Mouse (Mus musculus) urinary bladder, postnatal 36 days (tissue): ENCODE results near the gene Hmgn2.

Experiments
- DNase-seq, 2 experiments: peaks; one replicate each; pipeline ENCODE4 v3.0.0; 2022; ENCODE audit warnings: low spot score in 2 of 2, mixed read lengths in 1 of 2

The Hmgn2 gene

GRCm38 (mm10) chr4:133978021-133978711 lies 9.7 kb upstream of the Hmgn2 start:
- DNase-seq, result no peak

GRCm38 (mm10) chr4:133971741-133972140 lies 3.3 kb upstream of the Hmgn2 start:
- DNase-seq, result no peak

DNA sequence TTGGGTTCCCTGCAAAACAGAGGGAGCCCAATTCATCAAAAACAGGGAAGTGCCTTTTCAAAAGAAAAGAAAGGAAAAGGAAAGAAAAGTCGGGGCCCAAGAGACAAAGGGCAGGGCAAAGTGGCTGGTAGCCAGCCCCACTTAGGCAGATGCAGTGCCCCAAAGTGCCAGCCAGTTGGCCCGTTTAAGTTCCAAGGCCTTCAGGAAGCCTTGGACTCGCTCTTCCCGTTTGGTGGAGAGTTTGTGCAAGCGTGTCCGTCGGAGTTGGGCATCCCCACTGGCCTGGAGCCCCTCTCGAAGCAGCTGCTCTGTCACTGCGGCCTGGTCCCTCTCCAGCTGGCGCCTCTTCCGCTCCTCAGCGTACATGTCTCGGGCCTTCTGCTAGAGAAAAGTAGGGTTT lies 2.4 kb upstream of the Hmgn2 start:
- no peak for DNase-seq

DNA sequence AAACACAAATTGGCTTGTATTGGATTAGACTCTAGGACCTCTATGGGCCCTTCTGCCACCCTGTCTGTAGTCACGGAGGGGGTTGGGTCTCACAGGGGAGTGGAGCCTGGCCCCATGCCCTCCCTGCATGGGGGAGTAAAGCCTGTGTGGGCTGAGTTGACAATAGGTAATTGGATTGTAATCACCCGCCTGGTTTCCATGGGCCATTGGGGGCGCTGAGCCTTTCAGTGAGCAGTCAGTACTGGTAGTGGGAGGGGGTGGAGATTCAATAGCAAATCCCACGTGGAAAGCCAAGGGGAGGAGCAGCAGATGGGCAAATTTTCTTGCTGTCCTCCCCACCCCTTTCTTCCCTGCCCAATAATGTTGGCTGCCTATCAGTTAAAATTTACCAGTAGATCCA lies 1.7 kb upstream of the Hmgn2 start:
- no peak for DNase-seq

GRCm38 (mm10) chr4:133969114-133969770 lies 792 bp upstream of the Hmgn2 start:
- no peak for DNase-seq

GRCm38 (mm10) chr4:133967866-133968149 lies 642 bp downstream of the Hmgn2 start:
- DNase-seq, result peak; percentile 67 to 83

DNA sequence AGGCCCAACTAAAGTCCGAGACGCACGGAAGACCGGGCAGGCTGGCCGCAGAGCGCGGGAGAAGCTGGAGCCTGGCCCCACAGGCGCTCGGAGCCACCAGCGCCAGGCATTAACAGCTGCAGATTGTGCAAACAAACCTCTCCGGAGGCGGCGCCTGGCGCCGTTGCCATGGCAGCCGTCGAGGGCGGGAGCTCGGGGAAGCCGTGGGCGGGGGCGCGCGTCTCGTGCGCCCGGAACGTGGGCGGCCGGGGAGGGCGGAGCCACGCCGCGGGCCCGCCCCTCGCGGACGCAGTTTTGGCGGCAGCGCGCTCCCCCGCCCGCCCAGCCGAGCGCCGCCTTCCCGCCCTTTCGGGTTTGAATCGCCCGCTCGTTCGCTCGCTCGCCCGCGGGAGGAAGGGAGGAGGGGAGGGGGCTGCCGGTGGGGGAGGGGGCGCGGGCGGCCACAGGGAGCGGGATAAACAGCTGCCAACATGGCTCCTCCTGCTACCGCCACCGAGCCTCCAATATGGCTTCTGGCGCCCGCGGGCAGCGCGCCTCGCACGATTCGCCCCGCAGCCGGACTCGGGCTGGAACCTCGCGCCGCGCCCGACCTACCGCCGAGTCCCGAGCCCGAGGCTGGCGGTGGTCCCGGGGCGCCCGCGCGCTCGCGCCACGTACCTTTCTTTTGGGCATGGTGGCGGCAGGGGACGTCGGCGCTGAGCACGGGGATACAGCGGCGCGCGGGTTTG lies 1.1 kb downstream of the Hmgn2 start:
- peak; percentile 98 for DNase-seq

GRCm38 (mm10) chr4:133966271-133966940 lies 2.0 kb downstream of the Hmgn2 start:
- DNase-seq, result no peak

DNA sequence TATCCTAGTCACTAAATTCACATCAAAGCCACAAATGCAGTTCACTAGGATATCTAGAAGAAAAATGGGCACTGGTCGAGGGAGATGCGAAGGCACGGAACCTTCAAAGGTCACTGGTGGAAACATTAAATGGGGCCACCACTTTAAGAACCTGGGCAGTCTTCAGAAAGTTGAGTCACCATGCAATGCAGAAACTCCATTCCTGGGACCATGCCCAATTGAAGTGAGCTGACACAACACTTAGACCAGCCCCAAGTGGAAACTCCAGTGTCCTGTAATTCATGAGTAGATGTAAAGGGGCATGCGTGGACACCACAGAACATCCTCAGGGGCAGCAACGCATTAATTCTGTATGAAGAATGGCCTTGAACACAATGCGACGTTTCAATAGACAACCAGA lies 5.9 kb downstream of the Hmgn2 start:
- DNase-seq, result no peak

DNA sequence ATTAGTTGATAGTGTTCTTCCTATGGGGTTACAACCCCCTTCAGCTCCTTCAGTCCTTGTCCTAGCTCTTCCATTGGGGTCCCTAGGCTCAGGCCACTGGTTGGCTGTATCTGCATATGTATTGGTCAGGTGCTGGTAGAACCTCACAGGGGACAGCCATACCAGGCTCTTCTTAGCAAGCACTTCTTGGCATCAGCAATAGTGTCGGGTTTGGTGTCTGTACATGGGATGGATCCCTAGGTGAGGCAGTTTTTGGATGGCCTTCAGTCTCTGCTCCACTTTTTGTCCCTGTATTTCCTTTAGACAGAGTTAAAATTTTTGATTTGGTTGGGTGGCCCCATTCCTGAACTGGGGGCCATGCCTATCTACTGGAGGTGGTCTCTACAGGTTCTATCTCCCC lies 9.6 kb downstream of the Hmgn2 start:
- no peak for DNase-seq

DNA sequence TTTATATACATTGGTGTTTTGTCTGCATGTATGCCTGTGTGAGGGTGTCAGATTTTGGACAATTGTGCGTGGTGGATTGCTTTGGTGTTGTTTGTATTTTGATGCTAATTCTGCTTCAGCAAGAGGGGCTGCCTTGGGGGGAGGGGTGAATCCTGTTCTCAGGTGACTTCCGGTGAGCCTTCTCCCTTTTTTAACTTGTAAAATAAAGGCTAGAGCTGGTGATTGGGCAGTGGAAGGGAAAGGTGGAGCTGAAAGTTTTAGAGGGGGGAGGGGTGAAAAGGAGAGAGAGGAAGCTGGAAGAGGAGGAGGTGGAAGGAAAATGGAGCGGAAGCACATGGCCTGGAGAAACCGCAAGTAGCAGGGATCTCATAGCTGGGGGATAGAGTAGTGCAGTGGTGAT lies 12.1 kb downstream of the Hmgn2 start:
- no peak for DNase-seq

DNA sequence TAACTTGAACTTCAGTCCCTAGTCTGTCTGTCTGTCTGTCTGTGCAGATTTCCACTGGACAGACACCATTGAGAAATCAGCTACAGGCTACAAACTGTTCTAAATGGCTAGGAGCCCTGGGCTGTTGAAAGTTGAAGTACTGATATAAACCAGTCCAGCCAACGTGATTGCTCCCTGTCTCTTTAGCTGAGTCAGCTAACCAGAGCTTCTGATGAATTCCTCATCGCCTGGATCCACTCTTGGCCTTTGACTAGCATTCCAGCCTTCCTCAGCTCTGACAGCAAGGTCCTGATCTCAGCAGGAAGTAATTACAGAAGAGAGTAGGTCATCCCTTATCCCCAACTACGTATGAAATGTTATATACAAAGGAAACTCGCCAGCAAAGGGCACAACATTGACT lies 21.7 kb downstream of the Hmgn2 start:
- DNase-seq, result no peak

GRCm38 (mm10) chr4:133943791-133944190 lies 24.7 kb downstream of the Hmgn2 start:
- no peak for DNase-seq

- no peak for DNase-seq
Measured at GRCm38 (mm10) chr4:133942679-133943078, 25.8 kb downstream of the Hmgn2 start.

DNA sequence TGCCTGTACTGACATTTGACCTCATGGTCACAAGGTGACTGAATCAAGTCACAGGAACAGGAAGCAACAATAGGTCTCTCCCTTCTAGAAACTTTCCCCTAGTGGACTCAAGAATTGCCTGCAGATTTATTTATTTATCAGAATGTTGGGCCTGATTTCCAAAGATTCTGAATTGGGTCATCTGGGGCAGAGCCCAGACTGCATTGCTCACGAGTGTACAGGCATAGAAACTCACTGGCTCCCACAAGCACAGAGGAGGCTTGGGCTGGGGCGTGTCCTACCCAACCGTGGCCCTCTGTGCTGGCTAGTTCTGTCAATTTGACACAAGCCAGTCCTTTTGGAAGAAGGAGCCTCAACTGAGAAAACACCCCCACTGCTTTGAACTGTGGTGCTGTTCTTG lies 26.9 kb downstream of the Hmgn2 start:
- DNase-seq, result peak in 1 of 2 experiments; percentile 42

- DNase-seq, result no peak
Measured at GRCm38 (mm10) chr4:133940386-133941260, 27.8 kb downstream of the Hmgn2 start.

DNA sequence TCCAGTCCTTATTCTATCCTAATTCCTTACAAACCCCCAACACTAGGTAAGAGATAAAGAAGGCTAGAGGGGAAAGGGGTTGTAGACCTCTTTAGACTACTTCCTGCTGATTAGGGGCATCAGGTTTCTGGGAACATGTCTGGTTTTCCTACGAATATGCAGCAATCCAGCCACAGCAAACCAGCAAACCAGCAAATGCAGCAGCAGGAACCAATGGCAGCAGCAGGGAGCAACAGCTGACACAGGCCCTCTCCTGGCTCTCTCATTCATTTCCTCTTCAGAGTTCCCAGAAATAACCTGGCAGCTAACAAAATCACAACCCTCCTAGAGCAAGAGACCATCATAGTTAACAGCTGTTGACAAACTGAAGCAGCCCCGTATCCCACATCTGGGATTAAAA lies 30.4 kb downstream of the Hmgn2 start:
- DNase-seq, result no peak

DNA sequence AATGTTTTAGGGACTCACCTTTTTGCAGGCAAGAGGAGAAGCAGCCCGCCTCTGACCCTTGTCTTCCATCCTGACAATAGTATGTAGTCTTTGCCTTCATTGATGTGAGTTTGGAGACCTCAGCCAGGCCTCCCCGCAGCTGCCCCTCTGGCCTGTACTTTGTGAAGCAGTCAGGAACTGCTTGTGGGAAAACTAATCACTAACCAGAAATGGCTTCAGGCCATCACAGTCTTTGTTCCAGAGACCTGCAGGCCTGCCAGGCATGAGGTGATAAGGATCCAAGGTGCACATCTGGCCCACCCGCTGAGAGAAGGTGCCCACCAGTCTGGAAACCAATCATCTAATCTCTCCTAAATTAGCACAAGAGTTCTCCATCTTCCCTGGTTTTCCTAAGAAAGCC lies 36.7 kb downstream of the Hmgn2 start:
- no peak for DNase-seq

GRCm38 (mm10) chr4:133931349-133931748 lies 37.1 kb downstream of the Hmgn2 start:
- no peak for DNase-seq

DNA sequence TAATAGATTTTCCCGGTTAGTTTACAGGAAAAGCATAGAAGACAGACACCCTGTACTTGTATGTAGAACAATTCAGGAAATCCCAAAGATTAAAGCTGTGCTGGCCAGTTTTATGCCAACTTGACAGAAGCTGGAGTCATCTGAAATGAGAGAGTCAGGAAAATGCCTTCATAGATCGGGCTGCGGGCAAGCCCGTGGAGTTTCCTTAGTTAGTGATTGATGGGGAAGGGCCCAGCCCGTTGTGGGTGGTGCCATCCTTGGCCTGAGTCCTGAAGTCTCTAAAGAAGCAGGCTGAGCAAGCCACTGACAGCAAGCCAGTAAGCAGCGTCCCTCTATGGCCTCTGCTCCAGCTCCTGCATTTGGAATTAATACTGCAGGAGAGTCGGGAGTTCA lies 39.2 kb downstream of the Hmgn2 start:
- DNase-seq, result no peak

- DNase-seq, result no peak
Measured at GRCm38 (mm10) chr4:133928576-133929277, 39.7 kb downstream of the Hmgn2 start.
